ENCODE assay signal across 22 mouse cellular contexts in genomic region chrX:159907703-159908102, GRCm38 (mm10).
DNase-seq lines count a peak whose midpoint lies in the region; ATAC-seq and TF ChIP-seq lines count a peak whose summit lies in the region.
"Had no signal": no experiment of that assay in that cellular context is flagged by ENCODE, and none has a peak within 500 bp of the region (broad histone marks: within the 10 kb centered on the region; RNA-seq: fewer than 3 reads in every experiment).

No protein-coding gene starts in this region.

- 83% methylated on average over 1 of the region's 1 CpGs for WGBS in kidney, embryonic 15.5 days

- no peak overlapping the region for H3K4me3 ChIP-seq in G1E (ENCODE audit: low read depth, low read length)
- H3K4me3 ChIP-seq in kidney, embryonic 15.5 days (replicated peaks): no peak overlapping the region
- H3K4me3 ChIP-seq: embryonic facial prominence, embryonic 10.5 days; embryonic facial prominence, embryonic 12.5 days; forebrain, embryonic 13.5 days; forebrain, embryonic 15.5 days had no signal

- H3K36me3 ChIP-seq in G1E (replicated peaks): peaks cover 20% of the 10 kb centered on the region
- no peaks in the 10 kb centered on the region for H3K36me3 ChIP-seq in kidney, embryonic 15.5 days
- H3K36me3 ChIP-seq: embryonic facial prominence, embryonic 10.5 days; embryonic facial prominence, embryonic 12.5 days; forebrain, embryonic 15.5 days had no signal

- H3K27ac ChIP-seq in kidney, embryonic 15.5 days: no peak overlapping the region
- H3K27ac ChIP-seq: embryonic facial prominence, embryonic 10.5 days; embryonic facial prominence, embryonic 12.5 days; forebrain, embryonic 13.5 days; forebrain, embryonic 15.5 days had no signal

- no peaks in the 10 kb centered on the region for H3K9me3 ChIP-seq in G1E (replicated peaks)
- H3K9me3 ChIP-seq in kidney, embryonic 15.5 days (replicated peaks): no peaks in the 10 kb centered on the region
- H3K9me3 ChIP-seq: embryonic facial prominence, embryonic 10.5 days; embryonic facial prominence, embryonic 12.5 days; forebrain, embryonic 13.5 days; forebrain, embryonic 15.5 days had no signal

- no peak overlapping the region for H3K9ac ChIP-seq in kidney, embryonic 15.5 days
- H3K9ac ChIP-seq: embryonic facial prominence, embryonic 12.5 days; forebrain, embryonic 13.5 days; forebrain, embryonic 15.5 days; forebrain, postnatal 0 days had no signal

- H3K4me1 ChIP-seq in G1E (ENCODE audit: insufficient read depth, low read depth, low read length): peaks cover 14% of the 10 kb centered on the region; the same call in 1 of the 2 replicates
- no peaks in the 10 kb centered on the region for H3K4me1 ChIP-seq in kidney, embryonic 15.5 days
- H3K4me1 ChIP-seq: embryonic facial prominence, embryonic 12.5 days; forebrain, embryonic 13.5 days; forebrain, embryonic 15.5 days had no signal

- no peak overlapping the region for H3K4me2 ChIP-seq in kidney, embryonic 15.5 days
- H3K4me2 ChIP-seq: embryonic facial prominence, embryonic 12.5 days; forebrain, embryonic 13.5 days; forebrain, embryonic 15.5 days had no signal

- peak; percentile 34; the same call in 1 of the 2 replicates for ATAC-seq in G1E (ENCODE audit: extremely low read depth, insufficient number of reproducible peaks, low FRiP score, poor library complexity, severe bottlenecking)
- ATAC-seq in kidney, embryonic 15.5 days (replicated peaks; ENCODE audit: low FRiP score): no peak
- ATAC-seq: CD4-positive, CD25-positive, alpha-beta regulatory T cell, adult 4 months; forebrain, embryonic 13.5 days; forebrain, embryonic 15.5 days; forebrain, postnatal 0 days had no signal

- no peak for TF ChIP-seq CTCF in G1E (IDR thresholded peaks at IDR 0.05; ENCODE audit: low read depth, low read length)

- no peaks in the 10 kb centered on the region for H3K27me3 ChIP-seq in G1E (ENCODE audit: insufficient read depth, low read length)
- H3K27me3 ChIP-seq in kidney, embryonic 15.5 days: peaks cover 43% of the 10 kb centered on the region
- H3K27me3 ChIP-seq: CH12.LX; forebrain, embryonic 15.5 days had no signal

- DNase-seq in G1E (ENCODE audit: low spot score) (no peak), MEL-GATA-1-ER (ENCODE audit: extremely low read depth, low read depth) (peak; percentile 39)
- DNase-seq in induced T-regulatory cell, adult 2 months (ENCODE audit: low read depth): peak; percentile 9
- DNase-seq in spleen, adult 12 weeks (ENCODE audit: low spot score): no peak
- no peak for DNase-seq in cerebellum, adult 9-11 months
- DNase-seq: adrenal gland, adult 2 months; adrenal gland, postnatal 10 days; adrenal gland, postnatal 36 days; B cell, adult 2 months; cerebellum, adult 11-12 months; cerebellum, adult 2 months; cerebellum, adult 9-10 months; cerebellum, postnatal 14 days; cerebellum, postnatal 36 days; forebrain, postnatal 0 days had no signal

Comparison
In these comparisons a context has a peak if more than half of its experiments do, and no peak if none do; other contexts are left out.
1. DNase-seq: peak in MEL-GATA-1-ER (single experiment) and induced T-regulatory cell, adult 2 months (single experiment); none in G1E (single experiment), spleen, adult 12 weeks (single experiment) and cerebellum, adult 9-11 months (single experiment).